ENCODE assay signal across 9 mouse cellular contexts in the genomic region with DNA sequence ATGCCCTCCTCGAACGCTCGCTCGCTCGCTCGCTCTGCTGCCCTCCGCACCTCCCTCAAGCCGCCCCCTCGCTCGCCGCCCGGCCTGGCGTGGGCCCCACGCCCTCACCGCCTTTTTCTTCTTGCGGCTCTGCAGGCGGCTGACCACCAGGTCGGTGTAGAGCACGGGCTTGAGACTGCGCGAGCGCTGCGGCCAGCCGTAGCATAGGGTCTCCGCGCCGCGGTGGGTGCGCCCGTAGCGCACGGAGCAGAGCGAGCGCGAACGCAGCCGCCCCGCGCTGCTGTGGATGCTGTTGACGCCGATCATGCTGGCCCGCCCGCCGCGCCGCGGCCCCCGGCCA. TPM values are rescaled to one million over a fixed set of nuclear protein-coding genes. Genes with fewer than 3 reads are reported as not detected.
A peak's percentile ranks its signal among the peaks of the same experiment; 100 is the strongest.
DNase-seq lines count a peak whose midpoint lies in the region; ATAC-seq and TF ChIP-seq lines count a peak whose summit lies in the region.
"Had no signal": no experiment of that assay in that cellular context is flagged by ENCODE, and none has a peak within 500 bp of the region (broad histone marks: within the 10 kb centered on the region; RNA-seq: fewer than 3 reads in every experiment).

No protein-coding gene starts in this region.

- H3K27ac ChIP-seq in heart, embryonic 12.5 days (ENCODE audit: poor library complexity, severe bottlenecking): no peak overlapping the region
- peak overlapping the region; percentile 18; the same call in 1 of the 2 replicates for H3K27ac ChIP-seq in hindbrain, embryonic 12.5 days
- H3K27ac ChIP-seq in liver, postnatal 0 days (ENCODE audit: low read depth): no peak overlapping the region
- H3K27ac ChIP-seq: macrophage had no signal

- H3K36me3 ChIP-seq in heart, embryonic 12.5 days: peaks cover 4% of the 10 kb centered on the region; the same call in 1 of the 2 replicates
- no peaks in the 10 kb centered on the region for H3K36me3 ChIP-seq in E14TG2a.4 (ENCODE audit: insufficient read depth, low read length)
- H3K36me3 ChIP-seq in hindbrain, embryonic 12.5 days: peaks cover 8% of the 10 kb centered on the region; the same call in 1 of the 2 replicates
- H3K36me3 ChIP-seq in liver, postnatal 0 days (replicated peaks; ENCODE audit: insufficient read depth, low read length): no peaks in the 10 kb centered on the region; the same call in 1 of the 2 replicates

- peak overlapping the region; percentile 70 for H3K9ac ChIP-seq in heart, embryonic 12.5 days
- peak overlapping the region; percentile 67 for H3K9ac ChIP-seq in hindbrain, embryonic 12.5 days
- H3K9ac ChIP-seq in liver, postnatal 0 days (replicated peaks): no peak overlapping the region; the same call in 1 of the 2 replicates

- DNase-seq in heart, adult 9 months (ENCODE audit: low spot score in 2 of 2): no peak
- peak; percentile 31 to 49 for DNase-seq in cerebellum, postnatal 25 days
- DNase-seq in liver, postnatal 0 days: peak; percentile 16
- no peak for DNase-seq in urinary bladder, adult 18-20 months (ENCODE audit: low spot score in 2 of 2)
- DNase-seq in urinary bladder, postnatal 25 days (ENCODE audit: low spot score): no peak

- H3K9me3 ChIP-seq in heart, embryonic 12.5 days (replicated peaks): no peaks in the 10 kb centered on the region
- no peaks in the 10 kb centered on the region for H3K9me3 ChIP-seq in E14TG2a.4 (ENCODE audit: low read length)
- no peaks in the 10 kb centered on the region for H3K9me3 ChIP-seq in hindbrain, embryonic 12.5 days (replicated peaks)
- no peaks in the 10 kb centered on the region for H3K9me3 ChIP-seq in liver, postnatal 0 days (ENCODE audit: low read length)

- peaks cover 100% of the 10 kb centered on the region for H3K27me3 ChIP-seq in heart, embryonic 12.5 days (replicated peaks)
- H3K27me3 ChIP-seq in E14TG2a.4 (ENCODE audit: insufficient read depth, low read length): peaks cover 92% of the 10 kb centered on the region
- peaks cover 92% of the 10 kb centered on the region for H3K27me3 ChIP-seq in hindbrain, embryonic 12.5 days
- peaks cover 82% of the 10 kb centered on the region for H3K27me3 ChIP-seq in liver, postnatal 0 days (ENCODE audit: insufficient read depth, low read length)

- no peak for TF ChIP-seq EP300 in liver, postnatal 0 days (IDR thresholded peaks at IDR 0.05; ENCODE audit: low read depth)

- no peak for TF ChIP-seq CTCF in E14TG2a.4 (conservative IDR thresholded peaks at IDR 0.05; ENCODE audit: low read length)
- TF ChIP-seq CTCF in liver, postnatal 0 days (IDR thresholded peaks at IDR 0.05; ENCODE audit: low read depth): no peak

- ATAC-seq in heart, embryonic 12.5 days (ENCODE audit: insufficient number of reproducible peaks, low FRiP score): no peak
- 0 out of 2 replicates have a peak, but pooled peaks have one; percentile 23 for ATAC-seq in hindbrain, embryonic 12.5 days (ENCODE audit: low FRiP score)
- no peak for ATAC-seq in liver, postnatal 0 days

- peak overlapping the region; percentile 54 for H3K4me3 ChIP-seq in heart, embryonic 12.5 days
- H3K4me3 ChIP-seq in E14TG2a.4 (replicated peaks; ENCODE audit: low read length): peak overlapping the region; percentile 79
- H3K4me3 ChIP-seq in hindbrain, embryonic 12.5 days: peak overlapping the region; percentile 47
- peak overlapping the region; percentile 35 for H3K4me3 ChIP-seq in liver, postnatal 0 days (ENCODE audit: low read depth, low read length)

- H3K4me2 ChIP-seq in heart, embryonic 12.5 days: peak overlapping the region; percentile 78
- H3K4me2 ChIP-seq in hindbrain, embryonic 12.5 days (replicated peaks): peak overlapping the region; percentile 73
- H3K4me2 ChIP-seq in liver, postnatal 0 days (ENCODE audit: low read depth, low read length): peak overlapping the region; percentile 57

- WGBS in heart, embryonic 12.5 days: 3% methylated on average over 47 of the region's 48 CpGs
- under 1% methylated on average over 36 of the region's 48 CpGs for WGBS in hindbrain, embryonic 12.5 days
- 1% methylated on average over 46 of the region's 48 CpGs for WGBS in liver, postnatal 0 days (ENCODE audit: insufficient replicate concordance)

- H3K4me1 ChIP-seq in heart, embryonic 12.5 days (replicated peaks): peaks cover 51% of the 10 kb centered on the region
- peaks cover 62% of the 10 kb centered on the region for H3K4me1 ChIP-seq in E14TG2a.4 (replicated peaks; ENCODE audit: low read depth, low read length)
- peaks cover 54% of the 10 kb centered on the region for H3K4me1 ChIP-seq in hindbrain, embryonic 12.5 days
- peaks cover 42% of the 10 kb centered on the region for H3K4me1 ChIP-seq in liver, postnatal 0 days (ENCODE audit: insufficient read depth)

RNA-seq across cellular contexts. Expression of gene Psd, which starts 9.4 kb away (rescaled TPM):
- polyA plus RNA-seq in heart, embryonic 12.5 days (2016; fragmentation: Nextera tagmentation; extraction: Ambion mirVana): 12.0 and 13.4 TPM in 2 replicates
- 33.2 and 34.7 TPM in 2 replicates for polyA plus RNA-seq in hindbrain, embryonic 12.5 days (2016; fragmentation: Nextera tagmentation; extraction: Ambion mirVana)
- 1.9 and 2.0 TPM in 2 replicates for polyA plus RNA-seq in liver, postnatal 0 days (2015; fragmentation: Nextera tagmentation; extraction: Ambion mirVana)

RNA-seq across cellular contexts. Expression of gene Fbxl15, which starts 10.5 kb away (rescaled TPM):
- 9.9 and 10.0 TPM in 2 replicates for polyA plus RNA-seq in heart, embryonic 12.5 days (2016; fragmentation: Nextera tagmentation; extraction: Ambion mirVana)
- polyA plus RNA-seq in hindbrain, embryonic 12.5 days (2016; fragmentation: Nextera tagmentation; extraction: Ambion mirVana): 26.2 and 28.3 TPM in 2 replicates
- 8.6 and 8.8 TPM in 2 replicates for polyA plus RNA-seq in liver, postnatal 0 days (2015; fragmentation: Nextera tagmentation; extraction: Ambion mirVana)

RNA-seq across cellular contexts. Expression of gene Nfkb2, which starts 13.4 kb away (rescaled TPM):
- 7.2 and 7.6 TPM in 2 replicates for polyA plus RNA-seq in heart, embryonic 12.5 days (2016; fragmentation: Nextera tagmentation; extraction: Ambion mirVana)
- 4.7 and 5.0 TPM in 2 replicates for polyA plus RNA-seq in hindbrain, embryonic 12.5 days (2016; fragmentation: Nextera tagmentation; extraction: Ambion mirVana)
- polyA plus RNA-seq in liver, postnatal 0 days (2015; fragmentation: Nextera tagmentation; extraction: Ambion mirVana): 2.9 and 3.5 TPM in 2 replicates

RNA-seq across cellular contexts. Expression of gene Cuedc2, which starts 21.0 kb away (rescaled TPM):
- 97.7 and 116 TPM in 2 replicates for polyA plus RNA-seq in heart, embryonic 12.5 days (2016; fragmentation: Nextera tagmentation; extraction: Ambion mirVana)
- 239 and 261 TPM in 2 replicates for polyA plus RNA-seq in hindbrain, embryonic 12.5 days (2016; fragmentation: Nextera tagmentation; extraction: Ambion mirVana)
- polyA plus RNA-seq in liver, postnatal 0 days (2015; fragmentation: Nextera tagmentation; extraction: Ambion mirVana): 52.4 and 53.8 TPM in 2 replicates

RNA-seq across cellular contexts. Expression of gene Mfsd13a, which starts 23.4 kb away (rescaled TPM):
- 4.3 and 4.4 TPM in 2 replicates for polyA plus RNA-seq in heart, embryonic 12.5 days (2016; fragmentation: Nextera tagmentation; extraction: Ambion mirVana)
- polyA plus RNA-seq in hindbrain, embryonic 12.5 days (2016; fragmentation: Nextera tagmentation; extraction: Ambion mirVana): 7.1 and 7.6 TPM in 2 replicates
- 3.4 and 3.9 TPM in 2 replicates for polyA plus RNA-seq in liver, postnatal 0 days (2015; fragmentation: Nextera tagmentation; extraction: Ambion mirVana)

Comparison
In these comparisons a context has a peak if more than half of its experiments do, and no peak if none do; other contexts are left out.
1. DNase-seq: peak in cerebellum, postnatal 25 days (2 of 2) and liver, postnatal 0 days (single experiment); none in heart, adult 9 months (0 of 2), urinary bladder, adult 18-20 months (0 of 2) and urinary bladder, postnatal 25 days (single experiment).
2. Peak in every context shown above with its lines, with median percentiles within 50 percentile points of each other: H3K4me2 ChIP-seq and H3K4me3 ChIP-seq.